Mouse (Mus musculus) spleen, adult 2 months (tissue): Measurements from ENCODE around the gene Cox14.

ENCODE experiments used
- CTCF ChIP-seq: fragments of 200-500 bp; IDR thresholded peaks from 2 replicates; pipeline ENCODE4 v1.5.1; 2011; ENCODE audit warnings: mild to moderate bottlenecking, inconsistent platforms; ENCODE audit not compliant: insufficient read depth, insufficient read length, insufficient replicate concordance; ENCODE audit errors: extremely low read depth
- POLR2A ChIP-seq: fragments of 200-500 bp; IDR thresholded peaks from 2 replicates; pipeline ENCODE4 v1.6.1; 2011; ENCODE audit warnings: low read depth, low read length, inconsistent platforms

DNA sequence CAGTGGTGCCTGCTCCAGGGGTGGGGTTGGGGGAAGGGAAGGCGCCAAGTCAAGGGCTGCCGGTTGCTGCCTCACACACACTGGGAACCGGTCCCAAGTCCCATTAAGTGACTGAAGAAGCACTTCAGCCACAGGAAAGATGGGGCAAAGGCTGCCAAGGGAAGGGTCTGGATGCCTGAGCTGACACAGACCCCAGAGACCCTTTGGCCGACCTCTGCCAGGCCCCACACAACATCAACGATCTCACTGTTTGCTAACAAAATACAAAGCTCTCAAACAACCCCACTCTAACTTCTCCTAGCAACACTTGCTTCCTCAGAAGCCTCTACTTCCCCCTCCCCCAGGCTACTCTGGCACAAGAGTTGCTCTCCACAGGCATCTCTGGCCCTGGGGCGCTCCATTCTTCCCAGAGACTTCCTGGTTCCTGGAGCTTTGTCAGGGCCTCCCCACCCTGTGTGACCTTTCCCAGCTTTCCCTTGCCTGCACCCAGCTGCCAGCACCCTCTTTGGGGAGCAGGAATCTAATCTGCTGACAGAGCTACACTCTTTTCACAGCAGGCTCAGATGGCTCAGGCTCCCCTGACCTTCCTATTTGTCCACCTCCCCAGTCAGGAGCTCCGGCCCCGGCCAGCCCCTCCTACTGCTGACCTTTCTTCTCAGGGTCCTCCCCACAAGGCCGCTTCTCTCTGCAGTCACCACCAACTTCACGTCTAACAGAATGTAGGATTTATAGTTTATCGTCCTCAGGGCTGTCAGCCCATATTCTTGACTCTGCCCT, 1.7 kb upstream of the Cox14 start:
- no peak for TF ChIP-seq POLR2A
- no peak for TF ChIP-seq CTCF
